Mouse (Mus musculus) embryo, embryonic 10 days (tissue): ENCODE data around the gene Gtsf1.
"Not testable (repeated sequence)": the region's sequence is repeated elsewhere in the genome, so short reads cannot be mapped to it uniquely, and the experiment has no call there.

Source experiments
- DNase-seq: peaks from one replicate; pipeline ENCODE4 v3.0.0-alpha.2; 2015; ENCODE audit warnings: low spot score

Gtsf1 gene

GRCm38 (mm10) chr15:103430241-103430640 lies at the start of gene Gtsf1:
Gene Gtsf1, minus strand, starts transcription at chr15:103430470.
- no peak for DNase-seq

GRCm38 (mm10) chr15:103479080-103479606 lies 48.9 kb upstream of the Gtsf1 start:
- no peak for DNase-seq

- DNase-seq: no peak
These were observed 43.5 kb upstream of the Gtsf1 start for GRCm38 (mm10) chr15:103473769-103474168.

- DNase-seq: no peak
These were observed 42.9 kb upstream of the Gtsf1 start for GRCm38 (mm10) chr15:103473182-103473581.

- no peak for DNase-seq
These were observed 42.0 kb upstream of the Gtsf1 start for GRCm38 (mm10) chr15:103472265-103472664.

GRCm38 (mm10) chr15:103471488-103472194 lies 41.4 kb upstream of the Gtsf1 start:
- DNase-seq: no peak

GRCm38 (mm10) chr15:103462539-103463261 lies 32.4 kb upstream of the Gtsf1 start:
- no peak for DNase-seq

GRCm38 (mm10) chr15:103454449-103454848 lies 24.2 kb upstream of the Gtsf1 start:
- no peak for DNase-seq

GRCm38 (mm10) chr15:103453551-103454218 lies 23.4 kb upstream of the Gtsf1 start, which contains the start of gene Nckap1l:
Gene Nckap1l, plus strand, starts transcription at chr15:103453794.
- DNase-seq: no peak

GRCm38 (mm10) chr15:103448369-103448768 lies 18.1 kb upstream of the Gtsf1 start, which contains the start of gene Gtsf2:
Gene Gtsf2, minus strand, starts transcription at chr15:103448469.
- DNase-seq: no peak

- DNase-seq: not testable (repeated sequence)
These were observed 15.7 kb upstream of the Gtsf1 start for GRCm38 (mm10) chr15:103445966-103446365.

- no peak for DNase-seq
These were observed 3.3 kb downstream of the Gtsf1 start for GRCm38 (mm10) chr15:103427017-103427416.

GRCm38 (mm10) chr15:103405586-103405985 lies 24.7 kb downstream of the Gtsf1 start:
- DNase-seq: not testable (repeated sequence)

GRCm38 (mm10) chr15:103401361-103401760 lies 28.9 kb downstream of the Gtsf1 start:
- DNase-seq: no peak

- DNase-seq: no peak
These were observed 36.7 kb downstream of the Gtsf1 start for GRCm38 (mm10) chr15:103393577-103393976.

GRCm38 (mm10) chr15:103388556-103389145 lies 41.6 kb downstream of the Gtsf1 start:
- DNase-seq: peak; percentile 62

- DNase-seq: no peak
These were observed 46.3 kb downstream of the Gtsf1 start for GRCm38 (mm10) chr15:103383771-103384488.

- peak; percentile 61 for DNase-seq
These were observed 47.4 kb downstream of the Gtsf1 start for GRCm38 (mm10) chr15:103382795-103383406.

- no peak for DNase-seq
These were observed 48.2 kb downstream of the Gtsf1 start for GRCm38 (mm10) chr15:103382075-103382474.

- DNase-seq: no peak
These were observed 51.5 kb downstream of the Gtsf1 start for GRCm38 (mm10) chr15:103378665-103379356.
